Mouse (Mus musculus): Measurements from ENCODE around the gene Psmb10. TPM values are rescaled to one million over a fixed set of nuclear protein-coding genes. Genes with fewer than 3 reads are reported as not detected.
A peak's percentile ranks its signal among the peaks of the same experiment; 100 is the strongest.

Gene Psmb10
- total RNA-seq, 2 experiments from 2014 or later: 17.9 to 26.1 TPM

DNA sequence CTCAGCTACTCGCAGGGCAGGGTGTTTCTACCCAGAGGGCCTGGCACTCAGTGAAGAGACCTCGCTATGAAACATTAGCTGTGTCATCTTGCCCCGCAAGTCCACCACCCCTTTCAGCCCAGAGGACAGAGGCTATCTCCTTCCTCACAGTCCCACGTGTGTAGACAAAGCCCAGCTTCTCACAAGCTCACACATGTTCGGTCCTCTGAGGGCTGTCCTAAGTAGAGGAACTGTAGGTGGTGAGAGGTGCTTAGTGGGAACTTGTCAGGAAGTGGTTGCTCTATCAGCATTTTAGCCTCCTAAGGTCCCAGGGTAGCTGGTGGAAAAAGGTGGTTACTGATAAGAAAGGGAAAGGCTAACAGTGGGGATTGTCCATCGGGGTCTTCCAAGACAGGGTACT, 3.1 kb downstream of the Psmb10 start:
- TF ChIP-seq CTCF (IDR thresholded peaks at IDR 0.05): no peak
- Histone ChIP-seq H3K27ac (no peak overlapping the region), H3K4me3 (no peak overlapping the region)
- no peak for DNase-seq
- intact Hi-C loops (cut with DNase I): loop anchor here (5.0 kb wide), 1 partner anchor 77 kb away; the partner anchor contains the start of gene Ddx28

DNA sequence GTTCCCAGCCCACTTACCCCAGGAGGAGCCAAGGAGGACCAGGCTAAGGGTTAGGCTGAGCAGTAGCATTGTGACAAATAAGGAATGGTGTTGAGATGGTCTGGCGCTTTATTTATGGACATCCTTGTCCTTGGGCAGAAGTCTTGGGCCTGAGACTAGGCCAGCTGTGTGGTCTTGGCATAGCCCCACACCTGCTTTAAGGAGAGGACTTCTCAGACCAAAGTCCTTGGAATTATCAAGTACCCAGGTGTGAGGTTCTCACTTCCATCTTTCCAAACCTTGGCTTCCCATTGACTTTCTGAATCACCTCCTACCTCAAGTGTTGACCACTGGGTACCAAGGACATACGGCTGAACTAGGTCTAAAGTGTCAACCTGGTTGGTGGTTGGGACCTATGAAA, 4.5 kb downstream of the Psmb10 start, which contains the start of gene Ctrl:
Gene Ctrl (minus strand): TSS at position 101 of the 400 bp plus-strand sequence.
- no peak within 1 kb of the TSS for H3K4me3 ChIP-seq
- intact Hi-C loops (cut with DNase I): loop anchor here (5.0 kb wide), 2 partner anchors 41 to 81 kb away; partner anchors contain the start of genes Cenpt and Nrn1l
- DNase-seq: no peak
- no peak within 1 kb of the TSS for H3K27ac ChIP-seq
- no peak for TF ChIP-seq CTCF (IDR thresholded peaks at IDR 0.05)

DNA sequence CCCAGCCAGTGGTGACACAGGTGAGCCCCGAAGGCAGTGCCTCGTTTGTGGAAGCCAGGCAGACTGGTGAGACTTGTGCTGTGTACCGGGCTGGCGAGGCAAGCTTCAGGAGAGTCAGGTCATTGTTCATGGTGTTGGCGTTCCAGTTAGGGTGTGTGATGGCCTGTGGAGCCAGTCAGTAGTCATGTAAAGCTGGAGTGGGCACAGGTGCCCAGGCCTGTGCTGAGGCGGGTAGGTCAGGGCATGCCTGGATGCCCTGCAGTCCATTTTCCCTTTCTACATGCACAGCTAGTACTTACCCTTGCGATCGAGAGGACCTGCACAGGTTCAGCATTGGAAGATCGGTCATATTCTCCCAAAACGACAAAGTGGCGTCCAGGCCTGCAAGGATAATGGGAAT, 5.7 kb downstream of the Psmb10 start:
- H3K27ac ChIP-seq: no peak overlapping the region
- no peak overlapping the region for H3K4me3 ChIP-seq
- no peak for TF ChIP-seq CTCF (IDR thresholded peaks at IDR 0.05)
- DNase-seq: no peak
- intact Hi-C loops (cut with DNase I): loop anchor here (5.0 kb wide), 2 partner anchors 40 to 80 kb away; partner anchors contain the start of genes Cenpt and Nrn1l

DNA sequence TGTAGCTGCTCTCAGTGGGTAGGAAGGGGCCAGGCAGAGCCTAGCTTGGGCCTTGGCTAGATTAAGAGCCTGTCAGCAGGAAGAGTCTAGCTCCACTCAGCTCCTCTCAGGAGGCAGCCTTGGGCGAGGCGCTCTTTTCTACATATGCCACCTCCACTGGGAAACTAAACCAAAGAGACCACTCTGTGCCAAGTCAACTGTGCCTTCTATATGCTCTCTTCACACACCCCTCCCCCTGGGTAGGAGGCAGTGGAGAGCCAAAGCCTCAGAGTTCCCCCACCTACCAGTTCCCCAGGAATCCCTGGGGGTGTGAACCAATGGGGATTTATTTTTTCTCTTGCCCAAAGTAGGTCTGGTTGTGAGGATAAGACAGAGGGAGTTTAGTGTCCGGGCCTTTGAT, 7.0 kb downstream of the Psmb10 start:
- Histone ChIP-seq H3K27ac (no peak overlapping the region), H3K4me3 (no peak overlapping the region)
- intact Hi-C loops (cut with DNase I): loop anchor here (5.0 kb wide), 2 partner anchors 39 to 79 kb away; partner anchors contain the start of genes Cenpt and Nrn1l
- no peak for DNase-seq
- TF ChIP-seq CTCF (IDR thresholded peaks at IDR 0.05): no peak

DNA sequence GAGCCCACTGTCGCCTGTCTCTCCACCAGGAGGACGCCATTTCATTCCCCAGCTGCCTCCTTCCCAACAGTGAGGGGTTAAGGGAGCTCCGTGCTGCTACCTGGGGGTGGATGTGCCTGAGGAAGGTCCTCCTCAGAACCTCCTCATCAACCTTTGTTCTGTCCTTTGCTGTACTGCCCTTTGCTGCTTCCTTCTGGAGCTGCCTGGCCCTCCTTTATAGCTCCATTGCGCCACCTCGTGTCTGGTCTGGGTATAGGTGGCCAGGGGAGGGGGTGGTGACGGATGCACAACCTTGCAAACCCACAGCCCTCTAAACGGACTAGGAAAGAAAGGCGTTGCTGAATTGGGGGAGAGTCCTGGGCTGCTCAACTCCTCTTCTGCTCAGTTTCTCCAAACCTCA, 7.6 kb downstream of the Psmb10 start:
- no peak overlapping the region for H3K4me3 ChIP-seq
- intact Hi-C loops (cut with DNase I): loop anchor here (1.0 to 5.0 kb wide), 4 partner anchors 38 to 216 kb away; partner anchors contain the start of genes Cenpt and Nrn1l
- H3K27ac ChIP-seq: peak overlapping the region; percentile 38; the same call in 1 of the 2 replicates
- peak; percentile 88 for DNase-seq
- TF ChIP-seq CTCF (IDR thresholded peaks at IDR 0.05): peak; percentile 98; the same call in 1 of the 2 replicates

DNA sequence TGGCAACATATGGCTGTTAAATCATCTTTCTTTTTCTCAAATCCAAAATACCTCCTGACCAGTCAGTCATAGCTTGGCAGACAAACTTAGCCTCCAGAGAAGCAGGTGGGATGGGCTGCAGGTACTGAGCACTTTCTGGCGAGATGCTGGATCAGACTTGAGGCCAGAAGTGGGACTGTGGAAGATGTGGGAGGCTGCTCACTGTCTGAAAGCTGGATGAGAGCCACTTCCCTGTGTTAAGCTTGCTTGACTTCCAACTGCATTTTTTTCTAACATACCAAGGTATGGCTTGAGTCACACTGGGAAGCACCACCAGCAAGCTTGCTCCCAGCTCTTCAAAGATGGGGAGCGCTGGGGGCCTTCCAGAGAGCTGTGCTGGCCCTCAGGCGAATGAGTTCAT, 13.1 kb downstream of the Psmb10 start:
- Histone ChIP-seq H3K4me3 (no peak overlapping the region), H3K27ac (no peak overlapping the region)
- TF ChIP-seq CTCF (IDR thresholded peaks at IDR 0.05): no peak
- intact Hi-C loops (cut with DNase I): no loop called here
- no peak for DNase-seq

DNA sequence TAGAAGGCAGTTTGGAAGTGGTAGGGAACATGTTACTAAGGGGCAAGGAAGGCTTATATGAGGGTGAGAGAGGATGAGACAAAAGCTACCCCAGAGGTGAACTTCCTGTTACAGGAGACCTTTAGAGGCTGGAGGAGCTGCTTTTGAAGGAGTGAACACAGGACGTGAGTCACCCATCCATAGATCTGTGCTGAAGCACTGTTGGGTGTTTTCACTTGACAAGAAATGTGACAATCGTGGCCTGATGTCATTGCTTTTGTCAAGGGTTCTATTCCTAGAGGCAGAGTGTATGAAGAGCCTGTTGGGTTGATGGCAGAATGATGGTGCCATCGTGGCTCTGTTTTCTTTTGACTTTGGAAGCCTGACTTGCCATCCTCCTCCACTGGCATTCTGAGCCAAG, 18.9 kb downstream of the Psmb10 start:
- no peak overlapping the region for H3K4me3 ChIP-seq
- H3K27ac ChIP-seq: no peak overlapping the region
- TF ChIP-seq CTCF (IDR thresholded peaks at IDR 0.05): no peak
- DNase-seq: no peak
- intact Hi-C loops (cut with DNase I): no loop called here

DNA sequence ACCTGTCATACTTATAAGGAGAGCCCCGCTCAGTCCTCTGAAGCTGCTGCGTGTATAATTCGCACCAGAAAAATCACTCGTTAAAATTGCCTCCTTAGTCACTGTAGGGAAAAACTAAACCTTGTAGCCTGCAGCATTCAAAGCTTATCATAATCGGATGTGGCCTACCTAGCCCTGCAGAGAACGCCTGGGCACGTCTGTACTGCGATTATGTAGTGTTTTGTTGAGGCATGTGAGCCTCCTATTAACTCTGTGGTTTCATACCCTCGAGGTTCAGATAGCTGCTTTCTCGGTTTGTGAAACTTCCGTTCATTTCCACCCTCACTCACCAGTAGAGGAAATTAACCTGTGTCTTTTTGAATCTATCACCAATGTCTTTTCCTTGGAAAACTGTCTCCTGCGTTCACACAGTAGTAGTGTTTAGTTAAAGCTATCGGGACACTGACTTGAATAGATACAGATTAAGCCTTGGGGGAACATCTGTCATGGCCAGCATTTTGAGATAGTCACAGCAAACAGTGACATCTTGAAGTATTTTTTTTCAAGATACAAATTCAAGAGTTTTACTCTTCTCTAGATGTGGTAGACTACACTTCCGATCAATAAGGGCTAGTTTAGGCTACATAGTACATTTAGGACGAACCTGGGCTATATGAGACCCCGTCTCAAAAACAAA, 37.2 kb downstream of the Psmb10 start:
- intact Hi-C loops (cut with DNase I): loop anchor here (1.0 to 5.0 kb wide), 2 partner anchors 49 to 110 kb away; partner anchors contain the start of genes Cenpt and Ddx28
- no peak for TF ChIP-seq CTCF (IDR thresholded peaks at IDR 0.05)
- H3K4me3 ChIP-seq: peak overlapping the region; percentile 93
- no peak for DNase-seq
- peak overlapping the region; percentile 98 for H3K27ac ChIP-seq

DNA sequence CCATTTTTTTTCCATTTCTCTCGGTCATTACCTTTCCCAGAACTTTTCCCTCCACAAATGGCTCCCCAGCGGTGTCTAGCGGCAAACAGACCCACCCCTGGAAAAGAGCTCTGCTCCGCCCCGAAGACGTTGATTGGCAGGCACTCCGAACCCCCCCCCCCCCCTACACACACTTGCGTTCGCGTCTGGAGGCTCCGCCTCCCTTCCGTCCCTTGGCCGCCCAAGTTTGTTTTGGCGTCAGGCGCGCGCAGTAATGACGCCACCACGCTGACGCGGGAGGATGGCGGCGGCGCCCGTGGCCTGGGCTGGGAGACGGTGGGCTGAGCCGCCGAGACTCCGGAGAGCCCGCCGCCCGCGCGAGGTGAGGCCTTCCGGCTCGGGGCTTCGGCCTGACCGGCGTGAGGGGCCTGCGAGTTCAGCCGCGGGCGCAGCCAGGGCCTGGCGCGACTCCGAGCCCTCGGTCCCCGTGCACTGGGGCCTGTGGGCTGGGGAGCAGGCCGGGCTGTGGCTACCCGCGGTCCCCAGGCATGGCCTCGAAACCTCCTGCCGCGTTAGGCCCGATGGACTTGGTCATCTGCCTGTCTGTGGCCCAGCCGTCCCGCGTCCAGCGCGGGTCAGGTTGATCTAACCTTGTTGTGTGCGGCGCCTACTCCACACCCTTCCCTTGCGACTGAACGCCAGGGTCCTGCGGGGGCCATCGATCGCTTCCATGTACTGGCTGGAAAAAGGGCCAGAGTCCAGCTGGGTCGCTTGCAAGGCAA, 37.9 kb downstream of the Psmb10 start, which contains the start of gene Pskh1:
Gene Pskh1 (plus strand): TSS at position 262 of the 761 bp plus-strand sequence.
- Histone ChIP-seq H3K4me3 (peak within 1 kb of the TSS; percentile 93), H3K27ac (peak within 1 kb of the TSS; percentile 98)
- intact Hi-C loops (cut with DNase I): loop anchor here (5.0 kb wide), 1 partner anchor 48 kb away; the partner anchor contains the start of gene Cenpt
- peak; percentile 95 for DNase-seq
- TF ChIP-seq CTCF (IDR thresholded peaks at IDR 0.05): no peak

DNA sequence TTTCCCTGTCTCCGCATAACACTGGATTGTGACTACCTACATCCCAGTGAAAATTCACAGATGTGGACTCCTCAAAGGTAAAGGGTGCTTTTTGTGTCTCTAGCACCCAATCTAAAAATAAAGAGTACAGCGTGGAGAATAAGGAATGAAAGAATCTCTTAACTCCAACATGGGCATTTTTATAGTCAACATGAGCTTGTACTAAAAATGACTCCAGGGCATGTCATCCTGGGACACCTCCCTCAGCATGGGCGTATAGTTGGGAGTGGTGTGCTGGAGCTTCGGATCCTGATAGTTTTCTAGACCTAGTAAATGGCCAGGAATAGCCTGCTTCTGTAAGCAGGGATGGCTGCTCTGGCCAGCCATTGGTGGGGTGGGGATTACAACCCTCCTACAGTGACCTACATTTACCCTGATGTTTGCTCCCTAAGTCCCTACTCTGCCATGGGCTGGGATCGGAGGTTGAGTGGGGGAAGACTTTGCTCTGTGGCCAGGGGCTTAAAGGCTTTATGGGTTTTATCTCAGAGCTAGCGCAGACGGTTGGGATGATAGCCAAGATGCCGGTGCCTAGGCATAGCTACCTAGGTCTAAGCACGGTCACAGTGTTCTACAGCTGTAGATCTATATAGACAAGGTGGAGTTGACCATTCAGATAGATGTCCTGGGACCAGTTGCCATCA, 40.3 kb downstream of the Psmb10 start:
- peak overlapping the region; percentile 58 for H3K27ac ChIP-seq
- TF ChIP-seq CTCF (IDR thresholded peaks at IDR 0.05): no peak
- intact Hi-C loops (cut with DNase I): no loop called here
- no peak for DNase-seq
- no peak overlapping the region for H3K4me3 ChIP-seq

DNA sequence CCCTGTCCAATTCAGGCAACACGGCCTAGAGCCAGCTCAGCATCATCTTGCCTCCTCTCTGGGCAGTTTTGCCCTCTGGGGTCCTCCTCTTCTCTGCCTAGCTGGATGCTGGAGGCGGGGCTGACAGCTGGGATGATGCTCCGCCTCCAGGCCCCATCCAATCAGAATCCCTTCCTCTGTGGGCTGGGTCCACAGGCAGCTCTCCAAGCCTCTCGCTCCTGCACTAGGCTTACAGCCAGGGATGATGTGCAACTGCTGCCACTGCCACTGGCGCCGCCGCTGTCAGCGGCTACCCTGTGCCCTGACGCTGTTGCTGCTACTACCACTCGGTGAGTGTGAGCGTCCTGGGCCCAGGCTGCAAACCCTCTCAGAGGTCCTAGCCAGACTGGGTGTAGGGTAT, 44.9 kb downstream of the Psmb10 start, which contains the start of gene Nrn1l:
Gene Nrn1l (plus strand): TSS at position 229 of the 400 bp plus-strand sequence.
- intact Hi-C loops (cut with DNase I): loop anchor here (5.0 kb wide), 1 partner anchor 39 kb away; the partner anchor contains the start of gene Ctrl
- peak within 1 kb of the TSS; percentile 56 for H3K27ac ChIP-seq
- peak; percentile 83 for DNase-seq
- H3K4me3 ChIP-seq: no peak within 1 kb of the TSS
- TF ChIP-seq CTCF (IDR thresholded peaks at IDR 0.05): no peak

DNA sequence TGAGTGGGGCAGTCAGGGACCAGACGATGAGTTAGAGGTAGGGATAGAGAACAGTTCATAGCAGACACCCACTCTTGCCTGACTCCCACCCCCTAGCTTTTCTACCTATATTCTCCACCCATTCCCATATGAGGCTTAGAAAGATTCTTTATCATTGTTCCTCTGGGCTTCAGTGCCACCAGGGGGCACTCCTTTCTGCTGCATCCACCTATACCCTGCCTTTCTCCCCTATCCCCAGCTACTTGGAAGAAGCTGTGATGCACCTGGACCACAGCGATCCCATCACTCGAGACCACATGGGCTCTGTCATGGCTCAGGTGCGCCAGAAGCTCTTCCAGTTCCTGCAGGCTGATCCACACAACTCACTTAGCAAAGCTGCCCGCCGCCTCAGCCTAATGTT, 45.8 kb downstream of the Psmb10 start:
- Histone ChIP-seq H3K4me3 (no peak overlapping the region), H3K27ac (no peak overlapping the region)
- peak; percentile 57 for TF ChIP-seq CTCF (IDR thresholded peaks at IDR 0.05)
- peak; percentile 24 for DNase-seq
- intact Hi-C loops (cut with DNase I): loop anchor here (5.0 kb wide), 1 partner anchor 40 kb away; the partner anchor contains the start of gene Ctrl

Measured in gastrocnemius, adult 2 months (tissue).